Mouse (Mus musculus): ENCODE data around the gene Fut1. TPM values are rescaled to one million over a fixed set of nuclear protein-coding genes. Genes with fewer than 3 reads are reported as not detected.
"Not testable (repeated sequence)": the region's sequence is repeated elsewhere in the genome, so short reads cannot be mapped to it uniquely, and the experiment has no call there.

The Fut1 gene
- polyA plus RNA-seq, 1 experiment from 2014 or later, result 0.38 TPM

- no peak overlapping the region for H3K27ac ChIP-seq (replicated peaks; ENCODE audit: low read depth, low read length)
- ATAC-seq (replicated peaks; ENCODE audit: insufficient number of reproducible peaks, low FRiP score, low TSS enrichment, low read depth) (peak; percentile 37; the same call in 1 of the 2 replicates), DNase-seq (ENCODE audit: low spot score) (peak; percentile 41)
- no peak overlapping the region for H3K9ac ChIP-seq (replicated peaks; ENCODE audit: low read length)
- H3K36me3 ChIP-seq (replicated peaks; ENCODE audit: control insufficient read depth, insufficient read depth, low read depth, low read length), result no peaks in the 10 kb centered on the region
- H3K9me3 ChIP-seq (replicated peaks; ENCODE audit: control insufficient read depth, low read length), result no peaks in the 10 kb centered on the region
- H3K4me3 ChIP-seq (ENCODE audit: low read depth, low read length), result no peak overlapping the region
- no peaks in the 10 kb centered on the region for H3K4me1 ChIP-seq (ENCODE audit: control insufficient read depth, insufficient read depth, low read length)
- no peaks in the 10 kb centered on the region for H3K27me3 ChIP-seq (ENCODE audit: control insufficient read depth, insufficient read depth, low read length)
- WGBS, result 30% methylated on average over 17 of the region's 17 CpGs
- 0 out of 2 replicates have a peak overlapping the region, but pooled peaks have one; percentile 14 for H3K4me2 ChIP-seq (ENCODE audit: low read depth, low read length)
Measured at GRCm38 (mm10) chr7:45654424-45655047, 37.4 kb downstream of the Fut1 start.

GRCm38 (mm10) chr7:45660746-45661478 is 43.8 kb downstream of the Fut1 start:
- 84% methylated on average over 11 of the region's 11 CpGs for WGBS
- H3K4me1 ChIP-seq (ENCODE audit: control insufficient read depth, insufficient read depth, low read length), result no peaks in the 10 kb centered on the region
- DNase-seq (ENCODE audit: low spot score), result no peak
- H3K9ac ChIP-seq (replicated peaks; ENCODE audit: low read length), result no peak overlapping the region
- no peaks in the 10 kb centered on the region for H3K9me3 ChIP-seq (replicated peaks; ENCODE audit: control insufficient read depth, low read length)
- no peaks in the 10 kb centered on the region for H3K27me3 ChIP-seq (ENCODE audit: control insufficient read depth, insufficient read depth, low read length)
- H3K4me2 ChIP-seq (ENCODE audit: low read depth, low read length), result no peak overlapping the region
- H3K27ac ChIP-seq (replicated peaks; ENCODE audit: low read depth, low read length), result no peak overlapping the region
- H3K4me3 ChIP-seq (ENCODE audit: low read depth, low read length), result no peak overlapping the region
- ATAC-seq (replicated peaks; ENCODE audit: insufficient number of reproducible peaks, low FRiP score, low TSS enrichment, low read depth), result no peak
- no peaks in the 10 kb centered on the region for H3K36me3 ChIP-seq (replicated peaks; ENCODE audit: control insufficient read depth, insufficient read depth, low read depth, low read length)

DNA sequence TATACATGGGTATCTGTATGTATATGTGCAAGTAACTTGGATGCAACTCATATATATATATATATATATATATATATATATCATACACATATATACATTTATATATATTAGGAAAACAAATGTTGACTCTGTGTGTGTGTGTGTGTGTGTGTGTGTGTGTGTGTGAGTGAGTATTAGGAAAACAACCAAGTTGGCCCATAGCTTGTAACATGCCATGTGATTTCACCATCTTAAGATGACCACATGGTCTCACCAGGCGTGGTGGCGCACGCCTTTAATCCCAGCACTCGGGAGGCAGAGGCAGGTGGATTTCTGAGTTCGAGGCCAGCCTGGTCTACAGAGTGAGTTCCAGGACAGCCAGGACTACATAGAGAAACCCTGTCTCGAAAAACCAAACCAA is 44.6 kb downstream of the Fut1 start:
- ATAC-seq (replicated peaks; ENCODE audit: insufficient number of reproducible peaks, low FRiP score, low TSS enrichment, low read depth); H3K36me3 ChIP-seq (replicated peaks; ENCODE audit: control insufficient read depth, insufficient read depth, low read depth, low read length); H3K4me3 ChIP-seq (ENCODE audit: low read depth, low read length); DNase-seq (ENCODE audit: low spot score); H3K4me2 ChIP-seq (ENCODE audit: low read depth, low read length); H3K27me3 ChIP-seq (ENCODE audit: control insufficient read depth, insufficient read depth, low read length); H3K9me3 ChIP-seq (replicated peaks; ENCODE audit: control insufficient read depth, low read length); H3K9ac ChIP-seq (replicated peaks; ENCODE audit: low read length); H3K27ac ChIP-seq (replicated peaks; ENCODE audit: low read depth, low read length); H3K4me1 ChIP-seq (ENCODE audit: control insufficient read depth, insufficient read depth, low read length): not testable (repeated sequence)
- WGBS, result 90% methylated on average over 6 of the region's 6 CpGs

DNA sequence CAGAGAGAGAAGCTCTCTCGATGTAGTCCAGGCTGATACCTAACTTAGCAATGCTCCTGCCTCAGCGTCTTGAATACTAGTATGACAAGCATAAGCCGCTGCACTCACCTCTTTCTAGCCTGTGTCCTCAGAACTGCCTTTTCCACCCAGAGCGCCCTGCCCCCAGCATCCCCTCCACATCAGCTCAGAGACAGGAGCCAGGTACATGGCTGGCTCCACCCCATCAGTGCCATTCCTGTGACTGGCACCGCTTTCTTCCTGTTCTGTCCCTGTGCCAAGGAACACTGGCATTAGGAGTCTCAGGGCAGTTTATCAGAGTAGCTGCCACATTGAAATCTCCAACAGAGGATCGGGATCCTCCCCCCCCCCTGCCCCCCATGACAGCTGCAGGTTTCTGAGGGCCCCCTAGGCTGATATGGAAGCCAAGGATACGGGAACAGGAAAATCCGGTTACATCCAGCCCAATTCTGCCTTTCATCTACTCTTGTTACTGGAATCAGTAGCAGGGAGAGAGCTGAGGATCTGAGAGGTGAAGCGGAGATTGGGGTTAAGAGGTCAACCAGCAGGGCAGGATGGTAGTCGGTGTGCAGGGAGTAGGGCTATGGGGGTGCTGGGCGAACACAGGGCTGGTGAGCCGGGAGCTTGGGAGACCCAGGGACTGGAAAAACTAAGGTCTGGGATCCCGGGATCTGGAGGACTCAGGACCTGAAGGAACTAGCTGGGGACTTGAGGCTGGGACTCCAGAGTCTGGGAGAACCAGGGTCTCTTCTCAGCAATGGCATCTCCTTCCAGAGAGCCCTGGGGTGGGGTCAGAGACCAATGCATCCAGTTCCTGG is 48.4 kb downstream of the Fut1 start:
- Histone ChIP-seq H3K4me2 (ENCODE audit: low read depth, low read length) (no peak overlapping the region), H3K36me3 (replicated peaks; ENCODE audit: control insufficient read depth, insufficient read depth, low read depth, low read length) (no peaks in the 10 kb centered on the region), H3K9me3 (replicated peaks; ENCODE audit: control insufficient read depth, low read length) (no peaks in the 10 kb centered on the region), H3K4me3 (ENCODE audit: low read depth, low read length) (no peak overlapping the region), H3K4me1 (ENCODE audit: control insufficient read depth, insufficient read depth, low read length) (no peaks in the 10 kb centered on the region), H3K9ac (replicated peaks; ENCODE audit: low read length) (no peak overlapping the region), H3K27me3 (ENCODE audit: control insufficient read depth, insufficient read depth, low read length) (no peaks in the 10 kb centered on the region), H3K27ac (replicated peaks; ENCODE audit: low read depth, low read length) (no peak overlapping the region)
- DNase-seq (ENCODE audit: low spot score) (peak; percentile 25), ATAC-seq (replicated peaks; ENCODE audit: insufficient number of reproducible peaks, low FRiP score, low TSS enrichment, low read depth) (no peak)
- 50% methylated on average over 13 of the region's 13 CpGs for WGBS

DNA sequence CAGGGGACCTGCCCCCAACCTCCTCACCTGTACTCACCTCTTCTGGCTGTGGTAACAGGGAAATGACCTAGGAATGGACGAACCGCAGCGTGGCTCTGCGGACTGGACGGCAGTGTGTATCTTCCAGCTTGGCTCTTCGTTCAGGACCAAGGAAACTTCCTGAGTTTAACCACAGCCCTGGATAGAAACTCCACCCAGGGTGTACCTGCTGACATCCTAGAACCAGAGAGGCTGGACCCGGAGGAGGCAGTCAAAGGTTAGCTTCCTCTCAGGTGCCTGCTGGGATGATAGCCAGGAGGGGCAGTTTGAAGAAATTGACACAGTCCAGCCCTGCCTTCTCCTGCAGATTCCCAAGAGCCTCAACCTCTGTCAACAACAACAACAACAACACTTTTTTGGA is 49.1 kb downstream of the Fut1 start, which contains the start of gene Fut2:
Gene Fut2, minus strand, starts transcription at position 234 of the 400 bp plus-strand sequence.
- H3K36me3 ChIP-seq (replicated peaks; ENCODE audit: control insufficient read depth, insufficient read depth, low read depth, low read length), result no peaks in the 10 kb centered on the region
- H3K27ac ChIP-seq (replicated peaks; ENCODE audit: low read depth, low read length), result no peak within 1 kb of the TSS
- 83% methylated on average over 7 of the region's 7 CpGs for WGBS

GRCm38 (mm10) chr7:45667761-45668160 is 50.7 kb downstream of the Fut1 start:
- Histone ChIP-seq H3K27me3 (ENCODE audit: control insufficient read depth, insufficient read depth, low read length) (no peaks in the 10 kb centered on the region), H3K9ac (replicated peaks; ENCODE audit: low read length) (no peak overlapping the region), H3K36me3 (replicated peaks; ENCODE audit: control insufficient read depth, insufficient read depth, low read depth, low read length) (no peaks in the 10 kb centered on the region), H3K9me3 (replicated peaks; ENCODE audit: control insufficient read depth, low read length) (no peaks in the 10 kb centered on the region), H3K4me2 (ENCODE audit: low read depth, low read length) (no peak overlapping the region), H3K4me3 (ENCODE audit: low read depth, low read length) (no peak overlapping the region), H3K4me1 (ENCODE audit: control insufficient read depth, insufficient read depth, low read length) (no peaks in the 10 kb centered on the region), H3K27ac (replicated peaks; ENCODE audit: low read depth, low read length) (no peak overlapping the region)
- no peak for ATAC-seq (replicated peaks; ENCODE audit: insufficient number of reproducible peaks, low FRiP score, low TSS enrichment, low read depth)
- DNase-seq (ENCODE audit: low spot score), result no peak
- WGBS, result 75% methylated on average over 14 of the region's 14 CpGs

More for the DNA sequence above, 49.1 kb downstream of the Fut1 start, which contains the start of gene Fut2:
- Histone ChIP-seq H3K4me1 (ENCODE audit: control insufficient read depth, insufficient read depth, low read length) (no peaks in the 10 kb centered on the region), H3K27me3 (ENCODE audit: control insufficient read depth, insufficient read depth, low read length) (no peaks in the 10 kb centered on the region), H3K4me2 (ENCODE audit: low read depth, low read length) (no peak within 1 kb of the TSS), H3K4me3 (ENCODE audit: low read depth, low read length) (no peak within 1 kb of the TSS), H3K9me3 (replicated peaks; ENCODE audit: control insufficient read depth, low read length) (no peaks in the 10 kb centered on the region), H3K9ac (replicated peaks; ENCODE audit: low read length) (no peak within 1 kb of the TSS)
- no peak for DNase-seq (ENCODE audit: low spot score)
- no peak for ATAC-seq (replicated peaks; ENCODE audit: insufficient number of reproducible peaks, low FRiP score, low TSS enrichment, low read depth)

- Histone ChIP-seq H3K4me1 (ENCODE audit: control insufficient read depth, insufficient read depth, low read length) (no peaks in the 10 kb centered on the region), H3K9me3 (replicated peaks; ENCODE audit: control insufficient read depth, low read length) (no peaks in the 10 kb centered on the region), H3K27me3 (ENCODE audit: control insufficient read depth, insufficient read depth, low read length) (no peaks in the 10 kb centered on the region), H3K27ac (replicated peaks; ENCODE audit: low read depth, low read length) (no peak overlapping the region), H3K9ac (replicated peaks; ENCODE audit: low read length) (no peak overlapping the region), H3K4me2 (ENCODE audit: low read depth, low read length) (no peak overlapping the region), H3K36me3 (replicated peaks; ENCODE audit: control insufficient read depth, insufficient read depth, low read depth, low read length) (no peaks in the 10 kb centered on the region), H3K4me3 (ENCODE audit: low read depth, low read length) (no peak overlapping the region)
- 95% methylated on average over 9 of the region's 9 CpGs for WGBS
- ATAC-seq (replicated peaks; ENCODE audit: insufficient number of reproducible peaks, low FRiP score, low TSS enrichment, low read depth) (no peak), DNase-seq (ENCODE audit: low spot score) (peak; percentile 14)
Measured at GRCm38 (mm10) chr7:45668921-45669320, 51.8 kb downstream of the Fut1 start.
